Mouse (Mus musculus): ENCODE data around the gene Ganab.

DNA sequence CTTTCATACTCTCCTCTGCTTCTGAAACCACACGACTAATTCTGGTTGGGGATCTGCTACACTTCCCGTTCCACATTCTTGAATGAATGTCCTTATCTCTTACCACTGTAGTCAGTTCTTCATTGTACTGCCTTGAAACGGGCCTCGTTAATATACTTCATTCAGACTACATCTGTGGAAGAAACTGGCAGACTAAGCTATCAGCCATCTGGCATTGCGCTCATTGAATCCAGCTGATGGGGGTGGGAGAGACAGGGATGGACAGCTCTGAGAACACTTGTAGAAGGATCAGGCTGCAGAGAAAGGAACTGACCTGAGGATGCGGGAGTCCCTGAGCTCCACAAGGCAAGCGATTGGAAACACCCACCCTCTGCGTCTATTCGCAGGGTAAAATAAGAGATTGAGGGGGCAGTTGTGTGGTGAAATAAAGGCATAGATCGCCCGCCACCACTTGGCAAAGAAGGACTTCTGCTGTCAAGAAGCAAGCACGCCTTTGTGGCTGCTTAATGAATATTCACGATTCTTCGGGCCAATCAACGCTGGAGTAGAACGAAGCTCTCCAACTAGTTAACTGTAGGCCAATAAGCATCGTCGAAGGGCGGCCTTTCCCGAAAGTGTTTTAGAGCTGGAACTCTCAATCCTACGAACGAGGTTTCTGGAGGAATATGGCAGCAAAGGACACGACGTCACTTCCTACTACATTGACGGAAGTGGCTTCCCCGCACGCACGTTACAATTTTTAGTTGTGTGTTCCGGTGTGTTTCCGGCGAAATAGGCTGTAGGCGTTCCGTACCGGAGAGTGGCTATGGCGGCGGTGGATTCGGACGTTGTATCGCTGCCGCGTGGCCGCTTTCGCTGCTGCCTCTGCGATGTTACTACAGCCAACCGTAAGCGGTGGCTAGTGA is 55.5 kb downstream of the Ganab start, which contains the start of gene Tut1:
- no peak for TF ChIP-seq USF1 (IDR thresholded peaks at IDR 0.05; ENCODE audit: low read depth)
- no peak for TF ChIP-seq CTCF (IDR thresholded peaks at IDR 0.05; ENCODE audit: control insufficient read depth, insufficient read depth, insufficient read length)
- TF ChIP-seq FOSL1 (IDR thresholded peaks at IDR 0.05; ENCODE audit: insufficient read depth, low read length, poor library complexity, severe bottlenecking): no peak
- no peak for TF ChIP-seq CEBPB (IDR thresholded peaks at IDR 0.05; ENCODE audit: low read depth)
- no peak for TF ChIP-seq MYOG (IDR thresholded peaks at IDR 0.05; ENCODE audit: control insufficient read depth, extremely low read depth, insufficient read length)
- TF ChIP-seq MAX (IDR thresholded peaks at IDR 0.05): peak; percentile 93
- TF ChIP-seq MYOD1 (IDR thresholded peaks at IDR 0.05; ENCODE audit: control insufficient read depth, insufficient read length, low read depth): no peak
